ENCODE assay signal across 9 mouse cellular contexts in the genomic region with DNA sequence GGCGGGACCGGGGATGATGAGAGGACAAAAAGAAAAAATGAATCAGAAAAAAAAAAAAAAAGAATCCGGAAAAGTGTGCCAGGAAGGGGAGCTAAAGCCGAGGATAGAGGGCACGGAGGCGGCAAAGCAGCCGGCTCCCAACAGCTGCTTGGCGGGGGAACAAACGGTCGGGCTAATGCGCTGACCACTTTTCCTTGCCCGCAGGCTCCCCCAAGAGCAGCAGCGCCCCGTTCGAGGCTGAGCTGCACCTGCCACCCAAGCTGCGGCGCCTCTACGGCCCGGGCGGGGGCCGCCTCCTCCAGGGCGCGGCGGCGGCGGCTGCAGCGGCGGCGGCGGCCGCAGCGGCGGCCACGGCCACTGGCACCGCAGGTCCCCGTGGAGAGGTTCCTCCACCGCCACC. TPM values are rescaled to one million over a fixed set of nuclear protein-coding genes. Genes with fewer than 3 reads are reported as not detected.
A peak's percentile ranks its signal among the peaks of the same experiment; 100 is the strongest.
DNase-seq lines count a peak whose midpoint lies in the region; ATAC-seq and TF ChIP-seq lines count a peak whose summit lies in the region.
"Had no signal": no experiment of that assay in that cellular context is flagged by ENCODE, and none has a peak within 500 bp of the region (broad histone marks: within the 10 kb centered on the region; RNA-seq: fewer than 3 reads in every experiment).

No protein-coding gene starts in this region.

- no peak for TF ChIP-seq CTCF in heart, postnatal 0 days (IDR thresholded peaks at IDR 0.05; ENCODE audit: low read depth)
- TF ChIP-seq CTCF in bone marrow macrophage, adult 2 months (IDR thresholded peaks at IDR 0.05; ENCODE audit: low read depth, low read length), result no peak

- peaks cover 3% of the 10 kb centered on the region; the same call in 1 of the 2 replicates for H3K9me3 ChIP-seq in heart, postnatal 0 days (replicated peaks; ENCODE audit: control insufficient read depth, low read length)
- no peaks in the 10 kb centered on the region for H3K9me3 ChIP-seq in hindbrain, embryonic 13.5 days
- H3K9me3 ChIP-seq in midbrain, embryonic 15.5 days, result no peaks in the 10 kb centered on the region

- no peak overlapping the region for H3K9ac ChIP-seq in heart, postnatal 0 days (replicated peaks; ENCODE audit: low read depth, low read length)
- no peak overlapping the region for H3K9ac ChIP-seq in hindbrain, embryonic 13.5 days
- H3K9ac ChIP-seq in midbrain, embryonic 15.5 days, result no peak overlapping the region

- no peaks in the 10 kb centered on the region for H3K36me3 ChIP-seq in heart, postnatal 0 days (replicated peaks; ENCODE audit: control insufficient read depth, insufficient read depth, low read length)
- no peaks in the 10 kb centered on the region for H3K36me3 ChIP-seq in hindbrain, embryonic 13.5 days
- H3K36me3 ChIP-seq in midbrain, embryonic 15.5 days (replicated peaks), result no peaks in the 10 kb centered on the region

- WGBS in heart, postnatal 0 days, result 14% methylated on average over 31 of the region's 37 CpGs
- WGBS in hindbrain, embryonic 13.5 days, result 12% methylated on average over 10 of the region's 37 CpGs
- WGBS in midbrain, embryonic 15.5 days, result 15% methylated on average over 30 of the region's 37 CpGs

- H3K27me3 ChIP-seq in heart, postnatal 0 days (ENCODE audit: control insufficient read depth, insufficient read depth, low read length), result peaks cover 86% of the 10 kb centered on the region
- peaks cover 75% of the 10 kb centered on the region for H3K27me3 ChIP-seq in hindbrain, embryonic 13.5 days
- peaks cover 43% of the 10 kb centered on the region for H3K27me3 ChIP-seq in midbrain, embryonic 15.5 days (replicated peaks)

- peak overlapping the region; percentile 46 for H3K4me3 ChIP-seq in heart, postnatal 0 days (ENCODE audit: low read depth, low read length)
- peak overlapping the region; percentile 44 for H3K4me3 ChIP-seq in bone marrow macrophage, adult 2 months (ENCODE audit: insufficient read depth, low read length)
- peak overlapping the region; percentile 35 for H3K4me3 ChIP-seq in hindbrain, embryonic 13.5 days
- H3K4me3 ChIP-seq in midbrain, embryonic 15.5 days, result peak overlapping the region; percentile 36

- H3K27ac ChIP-seq in heart, postnatal 0 days (ENCODE audit: low read depth), result no peak overlapping the region
- H3K27ac ChIP-seq in bone marrow macrophage, adult 2 months (ENCODE audit: insufficient read depth, low read depth, low read length), result no peak overlapping the region
- H3K27ac ChIP-seq in hindbrain, embryonic 13.5 days, result no peak overlapping the region
- H3K27ac ChIP-seq in midbrain, embryonic 15.5 days, result peak overlapping the region; percentile 11; the same call in 1 of the 2 replicates

- H3K4me1 ChIP-seq in heart, postnatal 0 days (ENCODE audit: control insufficient read depth, insufficient read depth), result no peaks in the 10 kb centered on the region
- no peaks in the 10 kb centered on the region for H3K4me1 ChIP-seq in bone marrow macrophage, adult 2 months (ENCODE audit: control insufficient read depth, insufficient read depth, low read length)
- peaks cover 10% of the 10 kb centered on the region for H3K4me1 ChIP-seq in hindbrain, embryonic 13.5 days (replicated peaks)
- peaks cover 9% of the 10 kb centered on the region for H3K4me1 ChIP-seq in midbrain, embryonic 15.5 days

- TF ChIP-seq EP300 in heart, postnatal 0 days (IDR thresholded peaks at IDR 0.05; ENCODE audit: low read depth), result no peak

- TF ChIP-seq POLR2A in bone marrow macrophage, adult 2 months (IDR thresholded peaks at IDR 0.05; ENCODE audit: borderline replicate concordance, low read depth, low read length), result no peak

- H3K4me2 ChIP-seq in heart, postnatal 0 days (ENCODE audit: low read depth, low read length), result peak overlapping the region; percentile 65
- H3K4me2 ChIP-seq in hindbrain, embryonic 13.5 days, result peak overlapping the region; percentile 54
- H3K4me2 ChIP-seq in midbrain, embryonic 15.5 days, result peak overlapping the region; percentile 63

- intact Hi-C loops in left cerebral cortex, postnatal 10 days (cut with DNase I), result loop anchor here (10.0 kb wide), 1 partner anchor 176 kb away; no protein-coding TSS in a partner anchor

- ATAC-seq in heart, postnatal 0 days (ENCODE audit: insufficient read depth, low read depth), result no peak
- no peak for ATAC-seq in hindbrain, embryonic 13.5 days (ENCODE audit: low FRiP score)
- no peak for ATAC-seq in midbrain, embryonic 15.5 days (replicated peaks)

- no peak for DNase-seq in heart, postnatal 0 days (ENCODE audit: low spot score)
- no peak for DNase-seq in heart, adult 8-10 months (ENCODE audit: low spot score)
- DNase-seq in cerebellum, adult 9-11 months, result no peak
- DNase-seq in spleen, adult 18-20 months, result no peak
- DNase-seq in left cerebral cortex, postnatal 10 days (ENCODE audit: extremely low spot score in 1 of 2, low spot score in 2 of 2), result no peak
- DNase-seq: gastrocnemius, postnatal 36 days had no signal

RNA-seq across cellular contexts. Expression of a gene that starts 2.1 kb away (rescaled TPM):
- not detected in 2 replicates for total RNA-seq in heart, postnatal 0 days (2014; rRNA removed; ENCODE audit: low replicate concordance)
- polyA plus RNA-seq in heart, postnatal 0 days (2015; fragmentation: Nextera tagmentation; extraction: Ambion mirVana), result not detected in 2 replicates
- not detected for total RNA-seq in heart, adult 8-10 months (2022)
- not detected in 2 replicates for polyA plus RNA-seq in bone marrow macrophage, adult 2 months (2012; ENCODE audit: insufficient read depth, insufficient read length, missing spikeins)
- 1.5 and 1.8 TPM in 2 replicates for polyA plus RNA-seq in hindbrain, embryonic 13.5 days (2015; fragmentation: Nextera tagmentation; extraction: Ambion mirVana)
- polyA plus RNA-seq in midbrain, embryonic 15.5 days (2015; fragmentation: Nextera tagmentation; extraction: Ambion mirVana), result 10.4 and 10.7 TPM in 2 replicates
- 10 to 100 TPM; 26.5 to 28.5 TPM for total RNA-seq in left cerebral cortex, postnatal 10 days (2021)
